Mouse (Mus musculus): ENCODE results near the gene Tmem270. TPM values are rescaled to one million over a fixed set of nuclear protein-coding genes. Genes with fewer than 3 reads are reported as not detected.

Gene Tmem270
- polyA plus RNA-seq, 1 experiment from 2014 or later, result not detected

DNA sequence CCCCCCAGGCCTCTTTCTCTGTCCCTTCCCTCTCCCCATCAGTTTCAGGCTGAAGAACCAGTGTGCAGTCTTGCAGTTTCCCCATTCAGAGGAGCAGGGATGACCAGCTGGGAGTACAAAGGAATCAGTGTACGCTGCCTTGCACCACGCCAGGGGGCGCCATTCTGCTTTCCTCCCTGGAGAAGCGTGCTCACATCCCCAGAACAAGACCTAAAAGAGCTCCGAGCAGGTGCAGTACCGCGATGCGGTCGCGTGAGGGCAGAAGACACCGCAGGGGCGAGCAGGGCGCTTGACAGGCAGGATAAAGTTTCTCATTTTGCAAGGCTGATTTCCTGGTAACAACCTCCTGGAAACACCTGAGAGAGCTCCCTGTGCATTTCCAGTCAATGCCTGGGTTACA lies 602 bp upstream of the Tmem270 start:
- H3K4me1 ChIP-seq (replicated peaks), result peaks cover 37% of the 10 kb centered on the region
- no peak overlapping the region for H3K4me2 ChIP-seq
- peak; percentile 83 for ATAC-seq (ENCODE audit: insufficient read depth)
- under 1% methylated on average over 13 of the region's 13 CpGs for WGBS (ENCODE audit: insufficient replicate concordance)
- H3K27ac ChIP-seq (replicated peaks), result no peak overlapping the region
- no peaks in the 10 kb centered on the region for H3K27me3 ChIP-seq
- no peak overlapping the region for H3K9ac ChIP-seq
- no peak overlapping the region for H3K4me3 ChIP-seq (replicated peaks)
- H3K9me3 ChIP-seq (replicated peaks), result no peaks in the 10 kb centered on the region
- H3K36me3 ChIP-seq (replicated peaks), result peaks cover 9% of the 10 kb centered on the region; the same call in 1 of the 2 replicates

DNA sequence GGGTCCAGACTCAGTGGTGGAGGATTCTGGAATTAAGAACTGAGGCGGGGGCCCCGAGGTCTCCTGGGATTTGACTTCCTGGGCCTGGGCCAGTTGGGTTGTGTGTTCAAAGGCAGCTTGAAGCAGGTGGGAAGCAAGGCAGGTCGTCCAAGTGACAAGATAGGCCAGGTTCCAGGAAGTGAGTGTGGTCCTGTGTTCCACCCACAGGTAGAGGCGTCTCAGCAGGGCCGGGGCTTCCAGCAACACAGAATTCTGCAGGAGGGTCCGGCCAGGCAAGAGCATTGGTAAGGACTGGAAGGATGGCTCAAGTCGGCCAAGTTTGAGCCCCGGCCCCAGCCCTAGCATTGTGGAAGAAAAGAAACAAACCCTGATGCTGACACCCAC lies 4.9 kb downstream of the Tmem270 start:
- WGBS (ENCODE audit: insufficient replicate concordance), result 47% methylated on average over 8 of the region's 8 CpGs
- no peaks in the 10 kb centered on the region for H3K27me3 ChIP-seq

DNA sequence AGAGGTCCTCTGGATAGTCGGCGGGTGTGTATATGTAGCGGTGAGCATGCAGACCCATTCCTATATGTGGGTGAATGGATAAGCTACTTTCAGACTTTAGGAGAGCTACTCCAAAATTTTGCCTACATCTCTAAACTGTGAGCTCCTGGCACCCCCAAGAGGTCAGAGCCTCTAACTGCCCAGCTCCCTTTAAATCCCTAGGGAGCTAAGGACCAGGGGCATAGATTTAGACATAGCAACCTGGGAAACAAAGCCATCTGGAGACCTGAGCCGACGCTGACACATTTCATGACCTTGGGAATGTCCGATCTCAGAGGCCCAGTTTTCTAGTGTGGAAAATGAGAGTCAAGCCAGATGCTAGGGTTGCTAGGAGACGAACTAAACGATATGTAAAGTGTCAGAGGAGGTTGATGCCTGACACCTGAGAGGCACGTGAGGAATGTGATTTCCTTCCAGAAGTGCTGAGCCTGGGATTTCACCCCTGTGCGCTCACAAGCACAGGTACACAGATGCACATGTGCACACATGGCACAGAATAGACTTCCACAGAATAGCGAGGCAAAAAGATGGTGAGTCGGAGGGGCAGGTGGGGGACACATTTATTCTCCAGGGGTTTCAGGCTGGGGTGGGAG lies 5.4 kb downstream of the Tmem270 start:
- H3K27me3 ChIP-seq, result no peaks in the 10 kb centered on the region
- no peak overlapping the region for H3K9ac ChIP-seq
- 39% methylated on average over 12 of the region's 12 CpGs for WGBS (ENCODE audit: insufficient replicate concordance)
- H3K4me3 ChIP-seq (replicated peaks), result no peak overlapping the region
- no peak for ATAC-seq (ENCODE audit: insufficient read depth)
- no peak overlapping the region for H3K27ac ChIP-seq (replicated peaks)
- no peaks in the 10 kb centered on the region for H3K4me1 ChIP-seq (replicated peaks)
- H3K36me3 ChIP-seq (replicated peaks), result no peaks in the 10 kb centered on the region
- no peak overlapping the region for H3K4me2 ChIP-seq
- no peaks in the 10 kb centered on the region for H3K9me3 ChIP-seq (replicated peaks)

More for the DNA sequence above, 4.9 kb downstream of the Tmem270 start:
- Histone ChIP-seq H3K4me3 (replicated peaks) (no peak overlapping the region), H3K9ac (no peak overlapping the region), H3K4me2 (no peak overlapping the region), H3K9me3 (replicated peaks) (no peaks in the 10 kb centered on the region), H3K36me3 (replicated peaks) (no peaks in the 10 kb centered on the region), H3K27ac (replicated peaks) (no peak overlapping the region), H3K4me1 (replicated peaks) (peaks cover 3% of the 10 kb centered on the region; the same call in 1 of the 2 replicates)
- no peak for ATAC-seq (ENCODE audit: insufficient read depth)

GRCm38 (mm10) chr5:134897596-134897995 lies 8.9 kb downstream of the Tmem270 start:
- no peak overlapping the region for H3K9ac ChIP-seq
- no peak for ATAC-seq (ENCODE audit: insufficient read depth)
- H3K36me3 ChIP-seq (replicated peaks), result no peaks in the 10 kb centered on the region
- H3K4me3 ChIP-seq (replicated peaks), result no peak overlapping the region
- H3K27ac ChIP-seq (replicated peaks), result no peak overlapping the region
- H3K27me3 ChIP-seq, result no peaks in the 10 kb centered on the region
- H3K9me3 ChIP-seq (replicated peaks), result no peaks in the 10 kb centered on the region
- no peak overlapping the region for H3K4me2 ChIP-seq
- 74% methylated on average over 17 of the region's 17 CpGs for WGBS (ENCODE audit: insufficient replicate concordance)
- H3K4me1 ChIP-seq (replicated peaks), result no peaks in the 10 kb centered on the region

DNA sequence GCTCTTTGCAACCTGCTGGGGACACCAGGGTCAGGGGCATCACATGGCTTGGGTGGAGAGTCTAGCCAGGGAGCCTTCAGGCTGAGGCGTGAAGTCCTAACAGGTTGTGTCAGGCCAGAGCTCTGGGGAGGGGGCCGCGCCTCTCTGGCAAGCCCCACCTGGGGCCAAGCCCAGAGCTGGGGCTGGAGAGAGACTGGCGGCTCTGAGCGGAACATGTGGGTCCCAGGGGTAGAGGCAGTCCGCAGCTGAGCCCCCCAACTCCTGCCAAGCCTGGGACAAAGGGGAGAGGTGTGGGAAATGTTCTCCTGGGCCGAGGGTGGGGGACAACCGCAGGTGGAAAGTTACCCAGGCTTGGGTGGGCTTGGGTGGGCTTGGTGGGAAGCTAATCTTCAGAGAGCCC lies 9.6 kb downstream of the Tmem270 start:
- Histone ChIP-seq H3K9ac (no peak overlapping the region), H3K36me3 (replicated peaks) (no peaks in the 10 kb centered on the region), H3K27ac (replicated peaks) (no peak overlapping the region), H3K9me3 (replicated peaks) (no peaks in the 10 kb centered on the region), H3K4me2 (no peak overlapping the region), H3K4me3 (replicated peaks) (no peak overlapping the region), H3K4me1 (replicated peaks) (no peaks in the 10 kb centered on the region), H3K27me3 (no peaks in the 10 kb centered on the region)
- no peak for ATAC-seq (ENCODE audit: insufficient read depth)
- 65% methylated on average over 8 of the region's 8 CpGs for WGBS (ENCODE audit: insufficient replicate concordance)

DNA sequence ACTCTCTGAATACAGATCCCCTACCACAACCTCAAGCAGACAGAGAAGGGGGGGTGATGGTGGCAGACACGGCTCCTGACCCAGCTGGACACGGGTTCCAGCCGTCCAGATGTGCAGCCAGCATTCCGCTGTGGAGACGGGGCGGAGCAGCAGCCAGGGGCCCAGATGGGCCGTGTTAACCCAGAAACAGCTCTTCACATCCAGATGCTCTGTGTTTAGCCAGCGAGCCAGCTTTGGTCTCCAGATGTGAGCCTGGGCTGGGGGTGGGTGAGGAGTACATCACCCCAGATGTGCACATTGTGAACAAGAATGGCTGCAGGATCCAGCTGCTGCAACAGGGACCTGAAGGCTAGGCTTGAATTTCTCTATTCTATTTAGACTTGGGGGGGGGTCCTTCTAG lies 11.2 kb downstream of the Tmem270 start:
- Histone ChIP-seq H3K4me1 (replicated peaks) (no peaks in the 10 kb centered on the region), H3K27me3 (no peaks in the 10 kb centered on the region), H3K27ac (replicated peaks) (no peak overlapping the region), H3K9me3 (replicated peaks) (no peaks in the 10 kb centered on the region), H3K4me3 (replicated peaks) (no peak overlapping the region), H3K9ac (no peak overlapping the region), H3K36me3 (replicated peaks) (no peaks in the 10 kb centered on the region), H3K4me2 (no peak overlapping the region)
- no peak for ATAC-seq (ENCODE audit: insufficient read depth)
- 76% methylated on average over 8 of the region's 8 CpGs for WGBS (ENCODE audit: insufficient replicate concordance)

GRCm38 (mm10) chr5:134892717-134893116 lies 13.8 kb downstream of the Tmem270 start:
- Histone ChIP-seq H3K4me2 (no peak overlapping the region), H3K36me3 (replicated peaks) (no peaks in the 10 kb centered on the region), H3K9me3 (replicated peaks) (no peaks in the 10 kb centered on the region), H3K4me1 (replicated peaks) (no peaks in the 10 kb centered on the region), H3K4me3 (replicated peaks) (no peak overlapping the region), H3K9ac (no peak overlapping the region), H3K27me3 (no peaks in the 10 kb centered on the region), H3K27ac (replicated peaks) (no peak overlapping the region)
- WGBS (ENCODE audit: insufficient replicate concordance), result 52% methylated on average over 5 of the region's 5 CpGs
- no peak for ATAC-seq (ENCODE audit: insufficient read depth)

GRCm38 (mm10) chr5:134891552-134891951 lies 15.0 kb downstream of the Tmem270 start:
- Histone ChIP-seq H3K9me3 (replicated peaks) (no peaks in the 10 kb centered on the region), H3K36me3 (replicated peaks) (no peaks in the 10 kb centered on the region), H3K27me3 (no peaks in the 10 kb centered on the region), H3K4me2 (no peak overlapping the region), H3K4me3 (replicated peaks) (no peak overlapping the region), H3K27ac (replicated peaks) (no peak overlapping the region), H3K4me1 (replicated peaks) (no peaks in the 10 kb centered on the region), H3K9ac (no peak overlapping the region)
- 46% methylated on average over 8 of the region's 8 CpGs for WGBS (ENCODE audit: insufficient replicate concordance)
- no peak for ATAC-seq (ENCODE audit: insufficient read depth)

DNA sequence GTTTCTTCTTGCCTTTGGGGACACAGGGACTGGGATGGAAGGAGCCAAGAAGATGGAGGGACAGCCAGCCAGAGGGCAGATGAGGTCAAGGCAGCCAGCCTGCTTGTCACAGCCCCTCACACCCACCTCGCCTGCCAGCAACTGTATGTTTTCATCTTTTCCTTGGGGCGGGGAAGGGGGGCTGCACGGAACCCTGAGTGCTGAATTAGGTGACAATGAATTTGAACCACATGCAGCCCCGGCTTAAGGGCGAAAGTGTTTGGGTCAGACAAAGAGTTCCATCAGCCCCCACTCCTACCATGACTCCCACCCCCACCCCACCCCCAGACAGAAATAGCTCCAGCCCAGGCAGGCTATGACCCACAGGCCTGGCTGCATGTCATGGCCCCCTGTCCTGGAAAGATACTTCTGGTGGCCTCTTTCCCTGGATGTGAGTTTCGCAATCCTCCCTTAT lies 15.9 kb downstream of the Tmem270 start:
- WGBS (ENCODE audit: insufficient replicate concordance), result 62% methylated on average over 6 of the region's 6 CpGs
- Histone ChIP-seq H3K9me3 (replicated peaks) (no peaks in the 10 kb centered on the region), H3K27me3 (no peaks in the 10 kb centered on the region), H3K27ac (replicated peaks) (no peak overlapping the region), H3K36me3 (replicated peaks) (no peaks in the 10 kb centered on the region), H3K9ac (no peak overlapping the region), H3K4me2 (no peak overlapping the region), H3K4me1 (replicated peaks) (no peaks in the 10 kb centered on the region), H3K4me3 (replicated peaks) (no peak overlapping the region)
- no peak for ATAC-seq (ENCODE audit: insufficient read depth)

GRCm38 (mm10) chr5:134888505-134888904 lies 18.0 kb downstream of the Tmem270 start:
- no peak for ATAC-seq (ENCODE audit: insufficient read depth)

GRCm38 (mm10) chr5:134887447-134888335 lies 18.8 kb downstream of the Tmem270 start:
- Histone ChIP-seq H3K4me2 (no peak overlapping the region), H3K36me3 (replicated peaks) (no peaks in the 10 kb centered on the region), H3K9me3 (replicated peaks) (no peaks in the 10 kb centered on the region), H3K27ac (replicated peaks) (no peak overlapping the region), H3K27me3 (no peaks in the 10 kb centered on the region), H3K4me1 (replicated peaks) (no peaks in the 10 kb centered on the region), H3K4me3 (replicated peaks) (no peak overlapping the region), H3K9ac (no peak overlapping the region)
- WGBS (ENCODE audit: insufficient replicate concordance), result 34% methylated on average over 18 of the region's 18 CpGs
- peak; percentile 42; the same call in 1 of the 2 replicates for ATAC-seq (ENCODE audit: insufficient read depth)

More at GRCm38 (mm10) chr5:134888505-134888904, 18.0 kb downstream of the Tmem270 start:
- no peaks in the 10 kb centered on the region for H3K9me3 ChIP-seq (replicated peaks)
- H3K27ac ChIP-seq (replicated peaks), result no peak overlapping the region
- no peak overlapping the region for H3K4me3 ChIP-seq (replicated peaks)
- no peaks in the 10 kb centered on the region for H3K36me3 ChIP-seq (replicated peaks)
- 70% methylated on average over 7 of the region's 7 CpGs for WGBS (ENCODE audit: insufficient replicate concordance)
- H3K9ac ChIP-seq, result no peak overlapping the region
- H3K27me3 ChIP-seq, result no peaks in the 10 kb centered on the region
- H3K4me2 ChIP-seq, result no peak overlapping the region
- H3K4me1 ChIP-seq (replicated peaks), result no peaks in the 10 kb centered on the region
